Mouse (Mus musculus) forebrain, embryonic 15.5 days (tissue): ENCODE measurements at regions not wholly inside any gene's neighbourhood (a gene's known extent, or its start where the extent isn't known, plus 50 kb on each side); places are given as distances from the start of the nearest gene placed in this dataset.

Experiments used
- ATAC-seq: fragments of 200-750 bp; cut with Nextera tagmentation; replicated peaks from 2 replicates; pipeline ENCODE4 v1.8.0; 2017; ENCODE audit warnings: mild to moderate bottlenecking, moderate TSS enrichment, moderate library complexity
- H3K27ac ChIP-seq: fragments of 300-500 bp; sonication (generic); replicated peaks from 2 replicates; pipeline ENCODE4 v1.5.1; 2015; ENCODE audit warnings: mild to moderate bottlenecking, inconsistent platforms
- H3K27me3 ChIP-seq: fragments of 300-500 bp; sonication (generic); 2 replicates; pipeline ENCODE4 v1.6.1; 2015; ENCODE audit warnings: inconsistent platforms
- H3K36me3 ChIP-seq: fragments of 300-500 bp; sonication (generic); 2 replicates; pipeline ENCODE4 v1.6.1; 2015; ENCODE audit warnings: mild to moderate bottlenecking, inconsistent platforms
- H3K4me1 ChIP-seq: fragments of 300-500 bp; sonication (generic); 2 replicates; pipeline ENCODE4 v1.6.1; 2015; ENCODE audit warnings: inconsistent platforms
- H3K4me2 ChIP-seq: fragments of 300-500 bp; sonication (generic); replicated peaks from 2 replicates; pipeline ENCODE4 v1.6.1; 2015; ENCODE audit warnings: mild to moderate bottlenecking, inconsistent platforms
- H3K4me3 ChIP-seq: fragments of 300-500 bp; sonication (generic); 2 replicates; pipeline ENCODE4 v1.5.1; 2015; ENCODE audit warnings: mild to moderate bottlenecking, inconsistent platforms
- H3K9ac ChIP-seq: fragments of 300-500 bp; sonication (generic); replicated peaks from 2 replicates; pipeline ENCODE4 v1.6.1; 2015; ENCODE audit warnings: mild to moderate bottlenecking, inconsistent platforms
- H3K9me3 ChIP-seq: fragments of 300-500 bp; sonication (generic); 2 replicates; pipeline ENCODE4 v1.6.1; 2016; ENCODE audit warnings: inconsistent platforms
- WGBS: fragments of 180-500 bp; shearing (Covaris S2); methylation state at CpG from one replicate; pipeline ENCODE4 v1.1.7; 2015; ENCODE audit warnings: mixed read lengths; 5-methylcytosine and 5-hydroxymethylcytosine counted together

DNA sequence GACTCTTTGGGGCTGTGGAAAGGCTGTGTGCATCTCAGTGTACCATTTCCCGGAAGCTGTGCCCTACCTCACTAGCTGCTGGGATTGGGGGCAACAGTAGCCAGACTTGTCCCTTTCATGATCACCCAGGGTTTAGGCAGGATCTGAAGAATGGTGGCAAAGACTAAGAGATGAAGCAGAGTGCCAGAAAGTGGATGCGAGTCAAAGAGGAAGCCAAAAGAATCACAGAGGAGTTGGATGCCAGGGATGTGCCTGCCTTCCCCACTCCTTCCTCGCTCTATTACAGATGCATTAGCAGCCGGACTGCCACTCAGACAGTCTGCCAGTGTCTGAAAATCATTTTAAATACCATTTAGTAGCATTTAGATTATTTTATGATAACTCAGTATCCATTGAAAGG lies 271.5 kb upstream of the Slc24a2 start:
- Histone ChIP-seq H3K27me3 (no peaks in the 10 kb centered on the region), H3K4me2 (no peak overlapping the region), H3K36me3 (no peaks in the 10 kb centered on the region), H3K4me3 (no peak overlapping the region), H3K27ac (peak overlapping the region; percentile 65), H3K9me3 (no peaks in the 10 kb centered on the region), H3K4me1 (peaks cover 16% of the 10 kb centered on the region), H3K9ac (no peak overlapping the region)
- ATAC-seq, result no peak
- WGBS, result 65% methylated on average over 4 of the region's 4 CpGs

DNA sequence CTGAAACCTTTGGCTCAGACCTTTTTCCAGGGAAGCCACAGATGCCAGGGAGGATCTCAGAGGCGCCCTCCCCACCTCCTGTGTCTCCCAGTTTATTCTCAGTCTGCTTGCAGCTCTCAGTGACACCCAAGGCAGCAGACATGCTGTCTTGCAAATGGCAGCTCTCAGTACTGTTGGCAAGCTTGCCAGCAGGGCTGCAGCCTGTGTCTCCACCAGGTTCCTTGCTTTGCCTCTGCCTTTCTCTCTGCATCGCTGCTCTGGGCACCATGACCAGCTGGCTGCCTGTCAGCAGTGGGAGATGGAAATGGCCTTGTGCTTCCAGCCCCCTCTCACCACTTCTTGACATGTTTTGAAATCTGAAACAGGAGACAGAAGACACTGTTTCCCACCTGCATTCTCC lies 270.2 kb upstream of the Slc24a2 start:
- Histone ChIP-seq H3K27ac (peak overlapping the region; percentile 58), H3K9ac (no peak overlapping the region), H3K27me3 (no peaks in the 10 kb centered on the region), H3K9me3 (no peaks in the 10 kb centered on the region), H3K4me1 (peaks cover 16% of the 10 kb centered on the region), H3K4me3 (no peak overlapping the region), H3K4me2 (no peak overlapping the region), H3K36me3 (no peaks in the 10 kb centered on the region)
- ATAC-seq, result peak; percentile 97
- WGBS, result 55% methylated on average over 2 of the region's 2 CpGs

DNA sequence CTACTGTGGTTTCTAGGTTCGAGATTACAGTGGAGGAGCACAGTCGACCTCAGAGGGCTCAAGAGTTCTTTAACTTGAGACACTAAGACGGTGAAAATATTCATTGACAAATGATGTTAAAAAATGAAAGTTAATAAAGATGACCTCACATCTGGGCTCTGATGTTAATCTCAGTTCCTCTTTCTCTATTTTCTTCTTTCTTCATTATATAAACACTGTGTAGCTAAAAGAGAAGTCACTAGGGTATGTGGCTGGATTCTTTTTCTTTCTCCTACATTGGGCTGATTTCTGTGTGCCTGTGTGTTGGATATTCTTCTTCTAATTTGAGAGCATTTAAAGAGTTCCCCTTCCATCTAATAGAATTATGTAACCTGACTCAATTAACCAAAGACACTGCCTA lies 257.5 kb upstream of the Slc24a2 start:
- H3K27me3 ChIP-seq, result no peaks in the 10 kb centered on the region
- no peak overlapping the region for H3K4me3 ChIP-seq
- ATAC-seq, result no peak
- WGBS, result 84% methylated on average over 3 of the region's 3 CpGs
- H3K27ac ChIP-seq, result no peak overlapping the region
- H3K4me2 ChIP-seq, result no peak overlapping the region
- H3K9me3 ChIP-seq, result no peaks in the 10 kb centered on the region
- peaks cover 4% of the 10 kb centered on the region; the same call in 1 of the 2 replicates for H3K4me1 ChIP-seq
- H3K36me3 ChIP-seq, result no peaks in the 10 kb centered on the region
- H3K9ac ChIP-seq, result no peak overlapping the region

DNA sequence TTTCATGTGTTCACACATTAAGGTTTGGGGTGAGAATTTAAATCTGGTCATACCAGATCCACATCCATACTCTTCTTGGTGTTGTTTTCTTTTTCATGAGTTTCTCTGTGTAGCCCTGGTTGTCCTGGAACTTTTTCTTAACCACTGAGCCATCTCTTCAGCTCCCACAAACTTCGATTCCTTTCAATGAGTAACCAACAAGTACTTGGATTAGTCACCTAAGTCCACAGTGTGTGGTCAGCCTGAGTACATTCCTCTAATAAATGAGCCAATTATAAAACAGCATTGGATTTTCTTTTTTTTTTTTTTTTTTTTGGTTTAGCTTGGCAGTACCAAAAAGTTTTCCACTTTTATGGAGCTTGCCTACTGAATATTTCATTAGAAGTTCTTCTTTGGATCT lies 245.3 kb upstream of the Slc24a2 start:
- no peak for ATAC-seq
- Histone ChIP-seq H3K27me3 (no peaks in the 10 kb centered on the region), H3K9me3 (no peaks in the 10 kb centered on the region), H3K4me3 (no peak overlapping the region), H3K4me1 (peaks cover 20% of the 10 kb centered on the region), H3K9ac (no peak overlapping the region), H3K36me3 (no peaks in the 10 kb centered on the region), H3K4me2 (no peak overlapping the region), H3K27ac (no peak overlapping the region)
- 71% methylated on average over 1 of the region's 1 CpGs for WGBS

DNA sequence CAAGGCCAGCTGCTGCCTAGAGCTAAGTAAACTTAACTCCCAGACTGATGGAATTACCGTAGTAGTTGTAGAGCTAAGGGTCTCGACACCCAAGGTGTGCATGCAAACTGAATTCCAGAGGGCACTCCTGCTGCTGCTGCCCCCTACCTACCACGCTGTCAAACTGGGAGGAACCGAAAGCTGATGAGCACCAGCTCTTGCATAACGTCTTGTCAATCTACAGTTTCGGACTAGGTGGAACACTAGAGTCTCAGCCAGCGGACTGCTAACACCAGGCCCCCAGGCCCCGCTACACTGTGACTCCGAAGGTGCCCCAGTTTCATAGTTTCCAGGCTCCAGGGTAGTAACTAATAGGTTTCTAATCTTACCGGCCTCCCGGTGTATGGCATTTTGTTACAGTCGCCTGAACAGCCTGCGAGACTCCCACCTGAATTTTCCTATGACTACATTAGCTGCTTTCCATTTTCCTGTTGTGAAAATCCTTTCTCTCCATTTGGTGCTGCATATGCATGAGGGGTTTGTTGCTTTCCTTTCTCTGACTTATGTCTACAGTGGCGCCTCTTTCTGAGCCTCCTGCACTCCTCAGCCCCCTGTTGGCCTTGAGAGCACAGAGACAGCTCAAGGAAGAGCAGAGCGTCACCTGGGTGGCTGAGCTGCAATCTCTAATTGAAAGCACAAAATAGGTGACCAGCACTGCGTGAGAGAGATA lies 243.2 kb upstream of the Slc24a2 start:
- peak overlapping the region; percentile 78 for H3K27ac ChIP-seq
- H3K4me1 ChIP-seq, result peaks cover 20% of the 10 kb centered on the region
- H3K4me2 ChIP-seq, result no peak overlapping the region
- H3K27me3 ChIP-seq, result no peaks in the 10 kb centered on the region
- H3K9ac ChIP-seq, result no peak overlapping the region
- ATAC-seq, result peak; percentile 65
- no peak overlapping the region for H3K4me3 ChIP-seq
- WGBS, result 87% methylated on average over 16 of the region's 16 CpGs
- no peaks in the 10 kb centered on the region for H3K9me3 ChIP-seq
- H3K36me3 ChIP-seq, result no peaks in the 10 kb centered on the region

DNA sequence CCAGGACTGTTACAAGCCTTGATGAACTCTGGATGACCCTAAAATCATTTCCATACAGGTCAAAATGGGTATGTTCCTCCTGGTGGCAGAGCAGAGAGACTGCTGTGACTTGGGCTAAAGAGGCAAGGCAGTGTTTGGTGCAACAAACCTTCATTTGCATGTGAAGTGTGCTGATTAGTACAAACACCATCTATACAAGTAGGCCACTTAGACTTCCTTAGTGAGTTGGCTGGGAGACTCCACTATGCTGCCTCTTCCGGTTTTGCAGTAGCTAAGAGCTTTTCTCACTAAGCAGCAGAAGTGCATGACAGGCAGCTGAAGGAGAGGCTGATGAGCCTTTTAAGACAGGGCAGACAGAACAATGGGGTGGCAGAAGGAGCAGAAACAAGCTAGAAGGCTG lies 242.5 kb upstream of the Slc24a2 start:
- H3K27ac ChIP-seq, result peak overlapping the region; percentile 78
- H3K4me2 ChIP-seq, result no peak overlapping the region
- H3K36me3 ChIP-seq, result no peaks in the 10 kb centered on the region
- H3K9ac ChIP-seq, result no peak overlapping the region
- no peak overlapping the region for H3K4me3 ChIP-seq
- peak; percentile 72; the same call in 1 of the 2 replicates for ATAC-seq
- WGBS, result 36% methylated on average over 1 of the region's 1 CpGs
- peaks cover 20% of the 10 kb centered on the region for H3K4me1 ChIP-seq
- no peaks in the 10 kb centered on the region for H3K9me3 ChIP-seq
- no peaks in the 10 kb centered on the region for H3K27me3 ChIP-seq

DNA sequence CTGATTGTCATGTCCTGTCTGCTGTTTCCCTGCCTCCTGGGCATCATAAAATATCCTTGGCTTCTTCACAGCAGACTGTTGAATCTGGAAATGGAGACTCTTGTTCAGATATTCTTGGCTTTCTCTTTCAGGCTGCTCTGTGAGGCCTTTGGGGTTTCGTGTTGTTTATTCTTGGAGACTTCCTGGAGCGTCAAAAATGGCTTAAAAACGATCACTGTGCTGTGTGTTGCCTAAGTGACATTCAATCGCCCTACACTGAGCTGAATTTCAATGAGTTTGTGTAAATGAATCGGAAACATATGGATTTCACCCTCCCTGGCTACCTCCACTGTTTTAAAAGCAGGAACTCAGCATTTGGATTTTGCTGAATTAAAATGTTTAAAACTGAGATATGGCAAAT lies 241.1 kb upstream of the Slc24a2 start:
- no peak overlapping the region for H3K4me2 ChIP-seq
- no peaks in the 10 kb centered on the region for H3K36me3 ChIP-seq
- ATAC-seq, result no peak
- no peaks in the 10 kb centered on the region for H3K9me3 ChIP-seq
- WGBS, result 31% methylated on average over 5 of the region's 5 CpGs
- H3K9ac ChIP-seq, result no peak overlapping the region
- peaks cover 27% of the 10 kb centered on the region for H3K4me1 ChIP-seq
- no peak overlapping the region for H3K27ac ChIP-seq
- no peak overlapping the region for H3K4me3 ChIP-seq
- H3K27me3 ChIP-seq, result no peaks in the 10 kb centered on the region

DNA sequence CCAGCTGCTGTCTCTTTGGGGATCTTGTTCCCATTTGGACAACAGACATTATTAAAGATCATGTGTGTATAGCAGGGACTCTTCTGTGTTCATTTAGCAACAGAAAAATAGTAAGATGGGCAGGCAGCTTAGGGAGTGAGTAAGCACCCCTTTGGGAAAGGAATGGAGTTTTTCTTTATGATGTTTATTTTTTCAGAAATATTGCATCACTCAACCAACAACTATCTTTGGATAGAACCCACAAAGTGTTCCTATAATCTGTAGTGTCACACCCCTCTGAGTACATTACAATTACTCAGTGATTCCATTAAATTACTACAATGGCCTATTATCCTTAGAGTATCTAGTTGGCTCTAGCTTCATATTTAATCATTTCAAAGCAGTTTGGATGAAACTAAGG lies 237.3 kb upstream of the Slc24a2 start:
- Histone ChIP-seq H3K27me3 (no peaks in the 10 kb centered on the region), H3K4me3 (no peak overlapping the region), H3K36me3 (no peaks in the 10 kb centered on the region), H3K9ac (no peak overlapping the region), H3K4me1 (peaks cover 21% of the 10 kb centered on the region), H3K27ac (peak overlapping the region; percentile 58), H3K4me2 (no peak overlapping the region), H3K9me3 (no peaks in the 10 kb centered on the region)
- ATAC-seq, result no peak

DNA sequence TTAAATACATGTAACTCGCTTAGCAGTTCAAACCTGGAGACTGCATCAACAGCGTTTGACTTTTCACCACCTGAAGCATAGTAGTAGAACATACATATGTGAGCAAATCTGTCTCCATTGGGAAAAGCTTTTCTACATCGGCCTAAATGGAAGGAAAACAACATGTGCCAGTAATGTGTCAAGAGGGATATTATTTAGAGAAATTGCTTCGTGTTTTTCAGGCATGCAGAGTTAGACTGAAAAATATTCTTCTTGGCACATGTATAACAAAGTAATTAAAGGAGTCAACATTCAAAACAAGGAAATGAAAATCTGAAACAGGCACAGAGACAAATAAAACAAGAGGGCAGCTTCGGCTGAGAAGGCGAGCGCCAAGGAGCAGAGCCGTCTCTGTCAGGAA lies 236.7 kb upstream of the Slc24a2 start:
- peaks cover 20% of the 10 kb centered on the region for H3K4me1 ChIP-seq
- H3K9ac ChIP-seq, result no peak overlapping the region
- WGBS, result 62% methylated on average over 8 of the region's 8 CpGs
- H3K9me3 ChIP-seq, result no peaks in the 10 kb centered on the region
- H3K27me3 ChIP-seq, result no peaks in the 10 kb centered on the region
- 0 out of 2 replicates have a peak, but pooled peaks have one; percentile 21 for ATAC-seq
- H3K27ac ChIP-seq, result peak overlapping the region; percentile 58
- no peak overlapping the region for H3K4me2 ChIP-seq
- H3K4me3 ChIP-seq, result no peak overlapping the region
- no peaks in the 10 kb centered on the region for H3K36me3 ChIP-seq

DNA sequence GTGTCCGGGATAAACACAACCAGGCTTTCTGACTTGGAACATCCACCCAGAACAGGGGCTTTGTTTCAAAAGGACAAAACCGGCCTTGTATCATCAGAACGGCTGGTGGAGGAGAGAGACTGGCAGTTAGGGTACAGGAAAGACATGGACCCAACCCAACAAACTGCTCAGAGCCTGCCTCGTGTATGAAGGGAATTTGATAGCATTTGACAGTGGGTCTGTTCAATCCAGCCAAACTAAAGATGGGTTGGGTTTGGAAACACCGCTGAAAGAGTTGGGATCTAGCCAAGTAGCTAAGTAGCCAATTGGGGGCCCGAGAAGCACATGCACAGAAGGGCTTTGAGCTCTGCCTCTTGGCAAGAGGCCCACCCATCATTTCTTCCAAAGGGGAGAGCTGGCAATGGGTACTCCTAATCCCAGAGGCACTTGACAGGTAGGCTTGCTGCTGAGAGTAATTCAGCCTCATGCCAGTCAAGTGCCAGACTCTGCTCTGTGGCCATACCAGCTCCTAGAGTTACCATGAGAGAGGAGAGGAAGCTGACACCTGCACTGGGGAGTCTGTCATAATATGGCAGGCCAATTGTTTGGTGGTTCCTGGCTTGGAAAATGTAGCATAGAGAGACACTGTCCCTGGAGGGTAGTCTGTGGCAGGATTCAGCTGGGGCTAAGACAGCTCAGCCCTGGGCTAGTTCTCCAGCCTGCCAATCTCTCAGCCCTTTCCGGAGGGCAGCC lies 231.1 kb upstream of the Slc24a2 start:
- 12% methylated on average over 7 of the region's 7 CpGs for WGBS

DNA sequence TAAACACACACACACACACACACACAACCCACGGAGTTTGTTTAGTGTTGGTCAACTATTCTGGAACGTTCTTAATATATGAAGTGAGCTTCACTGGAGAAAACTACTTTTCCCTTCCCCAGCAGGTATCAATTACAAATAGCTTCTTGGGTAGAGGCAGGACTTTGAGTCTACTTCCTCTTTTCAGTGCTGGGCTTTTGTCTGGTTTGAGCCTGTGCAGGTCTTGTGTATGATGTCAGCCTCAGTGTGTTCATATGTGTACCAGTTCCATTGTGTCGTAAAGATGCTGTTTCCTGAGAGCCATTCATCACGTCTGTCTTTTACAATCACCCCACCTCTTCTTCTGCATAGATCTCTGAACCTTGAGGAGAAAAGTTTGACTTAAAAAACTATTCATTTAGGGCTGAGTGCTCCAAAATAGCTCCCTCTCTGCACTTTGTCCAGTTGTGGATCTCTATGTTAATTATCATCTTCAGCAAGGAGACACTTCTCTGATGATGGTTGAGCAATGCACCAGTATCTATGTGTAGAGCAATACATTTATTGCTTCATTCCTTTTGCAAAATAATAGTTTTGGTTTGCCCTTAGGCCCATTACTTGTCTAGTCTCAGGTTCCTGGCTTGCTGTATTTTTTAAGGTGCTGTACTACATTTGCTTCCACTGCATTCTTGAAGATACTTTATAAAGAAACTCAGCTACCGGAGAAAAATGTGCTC lies 225.7 kb upstream of the Slc24a2 start:
- no peak for ATAC-seq
- H3K36me3 ChIP-seq, result no peaks in the 10 kb centered on the region
- peaks cover 4% of the 10 kb centered on the region for H3K4me1 ChIP-seq
- no peak overlapping the region for H3K4me3 ChIP-seq
- no peaks in the 10 kb centered on the region for H3K9me3 ChIP-seq
- no peak overlapping the region for H3K9ac ChIP-seq
- H3K27me3 ChIP-seq, result no peaks in the 10 kb centered on the region
- WGBS, result 78% methylated on average over 5 of the region's 5 CpGs
- H3K27ac ChIP-seq, result no peak overlapping the region
- no peak overlapping the region for H3K4me2 ChIP-seq

More for the DNA sequence above, 231.1 kb upstream of the Slc24a2 start:
- Histone ChIP-seq H3K27ac (peak overlapping the region; percentile 83), H3K36me3 (no peaks in the 10 kb centered on the region), H3K4me2 (no peak overlapping the region), H3K4me3 (no peak overlapping the region), H3K9me3 (no peaks in the 10 kb centered on the region), H3K4me1 (peaks cover 16% of the 10 kb centered on the region), H3K27me3 (no peaks in the 10 kb centered on the region), H3K9ac (no peak overlapping the region)
- ATAC-seq, result peak; percentile 93

DNA sequence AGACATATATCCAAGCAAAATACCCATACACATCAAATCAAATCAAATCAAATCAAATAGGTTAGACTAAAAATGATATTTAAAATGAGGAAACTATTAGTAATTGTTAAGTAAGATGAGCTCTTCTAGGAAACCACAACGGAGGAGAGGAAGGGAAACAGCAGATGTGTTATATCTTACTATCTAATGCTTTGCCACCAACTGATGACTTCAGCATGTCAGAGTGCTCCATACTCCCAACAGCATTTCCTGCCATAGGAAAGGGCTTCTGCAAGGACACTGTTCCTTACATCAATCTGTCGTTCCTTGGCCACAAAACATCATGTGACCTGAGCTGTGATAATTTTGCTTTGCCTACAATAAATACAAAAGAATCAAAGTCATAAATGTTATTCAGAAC lies 221.8 kb upstream of the Slc24a2 start:
- H3K27me3 ChIP-seq, result no peaks in the 10 kb centered on the region
- H3K9ac ChIP-seq, result no peak overlapping the region
- H3K4me1 ChIP-seq, result no peaks in the 10 kb centered on the region
- ATAC-seq, result no peak
- H3K9me3 ChIP-seq, result no peaks in the 10 kb centered on the region
- no peak overlapping the region for H3K4me2 ChIP-seq
- no peak overlapping the region for H3K4me3 ChIP-seq
- H3K27ac ChIP-seq, result no peak overlapping the region
- 91% methylated on average over 2 of the region's 2 CpGs for WGBS
- no peaks in the 10 kb centered on the region for H3K36me3 ChIP-seq
